Comparison of ENCODE assay signal across 8 mouse cellular contexts in genomic region chr12:84546028-84546427, GRCm38 (mm10). TPM values are rescaled to one million over a fixed set of nuclear protein-coding genes. Genes with fewer than 3 reads are reported as not detected.
DNase-seq lines count a peak whose midpoint lies in the region; ATAC-seq and TF ChIP-seq lines count a peak whose summit lies in the region.

No protein-coding gene starts in this region.

- H3K36me3 ChIP-seq in heart, adult 2 months (ENCODE audit: control insufficient read depth, insufficient read depth, low read length): no peaks in the 10 kb centered on the region
- H3K36me3 ChIP-seq in forebrain, postnatal 0 days (ENCODE audit: insufficient read depth): no peaks in the 10 kb centered on the region
- no peaks in the 10 kb centered on the region for H3K36me3 ChIP-seq in hindbrain, embryonic 16.5 days (ENCODE audit: control insufficient read depth, insufficient read depth, low read length)

- 4% methylated on average over 12 of the region's 12 CpGs for WGBS in heart, adult 2 months
- 3% methylated on average over 12 of the region's 12 CpGs for WGBS in forebrain, postnatal 0 days
- WGBS in hindbrain, embryonic 16.5 days: 5% methylated on average over 12 of the region's 12 CpGs

- DNase-seq in heart, adult 2 months: peak; percentile 33 to 67
- DNase-seq in heart, postnatal 25 days (ENCODE audit: low spot score): no peak
- DNase-seq in cerebellum, adult 8-10 months: peak; percentile 64
- peak; percentile 79 for DNase-seq in forebrain, postnatal 0 days
- DNase-seq in left cerebral cortex, adult 18-20 months (ENCODE audit: low spot score in 2 of 2): peak; percentile 53 to 69
- peak; percentile 81 for DNase-seq in mesoderm, embryonic 11.5 days (ENCODE audit: low read depth, low spot score)
- peak; percentile 72 for DNase-seq in right cerebral cortex, postnatal 4 days

- no peak overlapping the region for H3K27ac ChIP-seq in heart, adult 2 months
- H3K27ac ChIP-seq in forebrain, postnatal 0 days (ENCODE audit: low read depth, low read length): no peak overlapping the region
- H3K27ac ChIP-seq in hindbrain, embryonic 16.5 days (ENCODE audit: low read depth, low read length): no peak overlapping the region

- no peak overlapping the region for H3K4me3 ChIP-seq in heart, adult 2 months
- H3K4me3 ChIP-seq in forebrain, postnatal 0 days (ENCODE audit: low read depth, low read length): no peak overlapping the region
- H3K4me3 ChIP-seq in hindbrain, embryonic 16.5 days (ENCODE audit: low read length): no peak overlapping the region

- no peak for TF ChIP-seq POLR2A in heart, adult 2 months (IDR thresholded peaks at IDR 0.05; ENCODE audit: insufficient read depth, low read depth, low read length)

- H3K4me1 ChIP-seq in heart, adult 2 months (ENCODE audit: control insufficient read depth, insufficient read depth, low read length): no peaks in the 10 kb centered on the region
- no peaks in the 10 kb centered on the region for H3K4me1 ChIP-seq in forebrain, postnatal 0 days (ENCODE audit: insufficient read depth)
- no peaks in the 10 kb centered on the region for H3K4me1 ChIP-seq in hindbrain, embryonic 16.5 days (ENCODE audit: control insufficient read depth, insufficient read depth, low read depth, low read length)

- no peak for TF ChIP-seq CTCF in heart, adult 2 months (IDR thresholded peaks at IDR 0.05)
- peak; percentile 98 for TF ChIP-seq CTCF in forebrain, postnatal 0 days (IDR thresholded peaks at IDR 0.05; ENCODE audit: low read depth)

- H3K9me3 ChIP-seq in forebrain, postnatal 0 days (ENCODE audit: low read length): no peaks in the 10 kb centered on the region
- H3K9me3 ChIP-seq in hindbrain, embryonic 16.5 days (ENCODE audit: control insufficient read depth, low read length): no peaks in the 10 kb centered on the region

- TF ChIP-seq EP300 in heart, adult 2 months (IDR thresholded peaks at IDR 0.05; ENCODE audit: insufficient read depth, low read depth, low read length): no peak

- H3K79me2 ChIP-seq in heart, adult 2 months (replicated peaks; ENCODE audit: control insufficient read depth, insufficient read depth, low read length): no peaks in the 10 kb centered on the region

- ATAC-seq in forebrain, postnatal 0 days: peak; percentile 84
- ATAC-seq in hindbrain, embryonic 16.5 days: peak; percentile 59; the same call in 1 of the 2 replicates

- H3K9ac ChIP-seq in heart, adult 2 months (ENCODE audit: low read depth, low read length): no peak overlapping the region
- no peak overlapping the region for H3K9ac ChIP-seq in forebrain, postnatal 0 days
- H3K9ac ChIP-seq in hindbrain, embryonic 16.5 days (ENCODE audit: low read depth, low read length): no peak overlapping the region

- intact Hi-C loops in heart, adult 2 months (cut with DNase I): loop anchor here (5.0 kb wide), 2 partner anchors 41 to 79 kb away; no protein-coding TSS in a partner anchor
- intact Hi-C loops in heart, postnatal 25 days (cut with DNase I): loop anchor here (5.0 kb wide), 1 partner anchor 79 kb away; no protein-coding TSS in a partner anchor

- no peaks in the 10 kb centered on the region for H3K27me3 ChIP-seq in heart, adult 2 months (ENCODE audit: control insufficient read depth, insufficient read depth, low read length)
- H3K27me3 ChIP-seq in forebrain, postnatal 0 days (ENCODE audit: insufficient read depth, low read length): no peaks in the 10 kb centered on the region
- no peaks in the 10 kb centered on the region; the same call in 1 of the 2 replicates for H3K27me3 ChIP-seq in hindbrain, embryonic 16.5 days (replicated peaks; ENCODE audit: control insufficient read depth, insufficient read depth, low read length)

- H3K4me2 ChIP-seq in forebrain, postnatal 0 days (ENCODE audit: low read depth): no peak overlapping the region
- peak overlapping the region; percentile 14; the same call in 1 of the 2 replicates for H3K4me2 ChIP-seq in hindbrain, embryonic 16.5 days (ENCODE audit: low read length)

RNA-seq across cellular contexts. Expression of gene Vsx2, which starts 23.5 kb away (rescaled TPM):
- total RNA-seq in heart, adult 2 months (2021): not detected
- not detected in 2 replicates for polyA plus RNA-seq in heart, adult 2 months (2012; rRNA removed)
- total RNA-seq in heart, postnatal 25 days (2021): not detected
- total RNA-seq in forebrain, postnatal 0 days (2014; rRNA removed): 0.46 and 0.67 TPM in 2 replicates
- polyA plus RNA-seq in forebrain, postnatal 0 days (2015; fragmentation: Nextera tagmentation; extraction: Ambion mirVana): 0.05 and 0.10 TPM in 2 replicates
- 3.0 and 3.7 TPM in 2 replicates for polyA plus RNA-seq in hindbrain, embryonic 16.5 days (2015; fragmentation: Nextera tagmentation; extraction: Ambion mirVana)
- under 1 TPM; 0.26 to 0.35 TPM for total RNA-seq in left cerebral cortex, adult 18-20 months (2021)
